In the genomic region with DNA sequence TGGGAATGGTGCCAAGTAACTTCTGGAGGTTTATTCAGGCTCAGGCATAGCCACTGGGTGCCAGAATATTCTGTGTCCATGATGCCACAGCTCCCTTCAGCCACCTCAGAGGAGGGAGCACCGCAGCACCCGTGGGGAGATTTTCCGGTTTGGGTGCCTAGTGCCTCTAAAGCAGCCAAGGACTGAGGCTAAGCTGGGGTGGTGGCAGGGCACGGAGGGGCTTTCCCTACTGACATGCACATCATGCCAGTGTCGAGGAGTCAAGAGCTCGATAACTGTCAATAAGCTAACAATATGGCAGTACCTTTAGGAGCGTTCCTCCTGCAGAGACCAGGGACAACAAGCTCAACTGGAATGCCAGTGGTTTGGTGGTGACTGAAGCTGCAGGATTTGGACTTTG, we compare ENCODE assay signal across 24 mouse cellular contexts. TPM values are rescaled to one million over a fixed set of nuclear protein-coding genes. Genes with fewer than 3 reads are reported as not detected.
DNase-seq lines count a peak whose midpoint lies in the region; ATAC-seq and TF ChIP-seq lines count a peak whose summit lies in the region.
"Had no signal": no experiment of that assay in that cellular context is flagged by ENCODE, and none has a peak within 500 bp of the region (broad histone marks: within the 10 kb centered on the region; RNA-seq: fewer than 3 reads in every experiment).

No protein-coding gene starts in this region.

- H3K27ac ChIP-seq in layer of hippocampus, adult 2 months: peak overlapping the region; percentile 65; the same call in 1 of the 2 replicates
- no peak overlapping the region for H3K27ac ChIP-seq in neural tube, embryonic 11.5 days (ENCODE audit: low read depth, low read length)
- H3K27ac ChIP-seq in neural tube, embryonic 15.5 days (replicated peaks): no peak overlapping the region
- H3K27ac ChIP-seq: embryonic facial prominence, embryonic 13.5 days; embryonic facial prominence, embryonic 15.5 days; forebrain, embryonic 10.5 days; forebrain, embryonic 12.5 days had no signal

- no peak for TF ChIP-seq CTCF in layer of hippocampus, adult 2 months (conservative IDR thresholded peaks at IDR 0.05)

- H3K4me1 ChIP-seq in neural tube, embryonic 11.5 days (ENCODE audit: control insufficient read depth, insufficient read depth, low read length): no peaks in the 10 kb centered on the region
- no peaks in the 10 kb centered on the region for H3K4me1 ChIP-seq in neural tube, embryonic 15.5 days
- H3K4me1 ChIP-seq: embryonic facial prominence, embryonic 13.5 days; embryonic facial prominence, embryonic 15.5 days had no signal

- no peaks in the 10 kb centered on the region for H3K9me3 ChIP-seq in neural tube, embryonic 11.5 days (ENCODE audit: control insufficient read depth, low read length)
- H3K9me3 ChIP-seq in neural tube, embryonic 15.5 days (replicated peaks): no peaks in the 10 kb centered on the region
- H3K9me3 ChIP-seq: embryonic facial prominence, embryonic 13.5 days; embryonic facial prominence, embryonic 15.5 days; forebrain, embryonic 12.5 days had no signal

- DNase-seq in layer of hippocampus, adult 2 months (ENCODE audit: low spot score in 2 of 2): no peak
- no peak for DNase-seq in layer of hippocampus, adult 9-10 months (ENCODE audit: low spot score)
- peak; percentile 3 for DNase-seq in neural tube, embryonic 11.5 days (ENCODE audit: low spot score)
- peak; percentile 23 for DNase-seq in testis, postnatal 10 days (ENCODE audit: low spot score)
- DNase-seq in spleen, postnatal 36 days (ENCODE audit: low spot score in 2 of 2): no peak
- DNase-seq: adrenal gland, adult 2 months; adrenal gland, postnatal 10 days; adrenal gland, postnatal 25 days; cerebellum, adult 11 months; cerebellum, adult 18-20 months; cerebellum, adult 8-10 months; cerebellum, adult 9-11 months; cerebellum, postnatal 14 days; cerebellum, postnatal 36 days; embryo, embryonic 11 days had no signal

- H3K36me3 ChIP-seq in neural tube, embryonic 11.5 days (ENCODE audit: control insufficient read depth, insufficient read depth, low read length): no peaks in the 10 kb centered on the region
- H3K36me3 ChIP-seq in neural tube, embryonic 15.5 days: no peaks in the 10 kb centered on the region
- H3K36me3 ChIP-seq: embryonic facial prominence, embryonic 13.5 days; embryonic facial prominence, embryonic 15.5 days; forebrain, embryonic 10.5 days; forebrain, embryonic 12.5 days had no signal

- ATAC-seq in neural tube, embryonic 11.5 days (ENCODE audit: insufficient read depth, low FRiP score, low TSS enrichment): no peak
- ATAC-seq in neural tube, embryonic 15.5 days (ENCODE audit: low FRiP score): no peak
- ATAC-seq: forebrain, embryonic 14.5 days had no signal

- 93% methylated on average over 7 of the region's 7 CpGs for WGBS in neural tube, embryonic 11.5 days
- WGBS in neural tube, embryonic 15.5 days: 92% methylated on average over 7 of the region's 7 CpGs

- H3K4me3 ChIP-seq in layer of hippocampus, adult 2 months: no peak overlapping the region
- no peak overlapping the region for H3K4me3 ChIP-seq in neural tube, embryonic 11.5 days (ENCODE audit: low read depth, low read length)
- H3K4me3 ChIP-seq in neural tube, embryonic 15.5 days (replicated peaks): no peak overlapping the region
- H3K4me3 ChIP-seq: embryonic facial prominence, embryonic 13.5 days; embryonic facial prominence, embryonic 15.5 days; erythroblast, embryonic 14.5 days; forebrain, embryonic 10.5 days; forebrain, embryonic 12.5 days had no signal

- H3K9ac ChIP-seq in neural tube, embryonic 11.5 days (ENCODE audit: low read length): no peak overlapping the region
- H3K9ac ChIP-seq in neural tube, embryonic 15.5 days (replicated peaks): no peak overlapping the region
- H3K9ac ChIP-seq: embryonic facial prominence, embryonic 13.5 days; embryonic facial prominence, embryonic 15.5 days; forebrain, embryonic 12.5 days had no signal

- no peaks in the 10 kb centered on the region for H3K27me3 ChIP-seq in neural tube, embryonic 11.5 days (ENCODE audit: control insufficient read depth, insufficient read depth, low read length)
- H3K27me3 ChIP-seq in neural tube, embryonic 15.5 days (replicated peaks): no peaks in the 10 kb centered on the region
- H3K27me3 ChIP-seq: embryonic facial prominence, embryonic 13.5 days; embryonic facial prominence, embryonic 15.5 days; forebrain, embryonic 12.5 days had no signal

- no peak overlapping the region for H3K4me2 ChIP-seq in neural tube, embryonic 11.5 days (ENCODE audit: low read depth)
- H3K4me2 ChIP-seq in neural tube, embryonic 15.5 days: no peak overlapping the region
- H3K4me2 ChIP-seq: embryonic facial prominence, embryonic 13.5 days; embryonic facial prominence, embryonic 15.5 days; forebrain, embryonic 12.5 days had no signal

RNA-seq across cellular contexts. Expression of gene Siah3, which starts 35.9 kb away (rescaled TPM):
- 1 to 10 TPM; 7.7 to 8.5 TPM for total RNA-seq in layer of hippocampus, adult 2 months (2021)
- 4.7 and 6.3 TPM in 2 replicates for polyA plus RNA-seq in neural tube, embryonic 11.5 days (2014; fragmentation: Nextera tagmentation; extraction: Ambion mirVana)
- polyA plus RNA-seq in neural tube, embryonic 15.5 days (2015; fragmentation: Nextera tagmentation; extraction: Ambion mirVana): 5.1 and 6.0 TPM in 2 replicates
- total RNA-seq: ES-E14 had no signal
- polyA plus RNA-seq: C2C12 had no signal

Comparison
In these comparisons a context has a peak if more than half of its experiments do, and no peak if none do; other contexts are left out.
1. DNase-seq: peak in neural tube, embryonic 11.5 days (single experiment) and testis, postnatal 10 days (single experiment); none in layer of hippocampus, adult 2 months (0 of 2), layer of hippocampus, adult 9-10 months (single experiment) and spleen, postnatal 36 days (0 of 2).